Mouse (Mus musculus) kidney, postnatal 0 days (tissue): ENCODE results near the gene Ctf2. TPM values are rescaled to one million over a fixed set of nuclear protein-coding genes. Genes with fewer than 3 reads are reported as not detected.
A peak's percentile ranks its signal among the peaks of the same experiment; 100 is the strongest.
"Not testable (repeated sequence)": the region's sequence is repeated elsewhere in the genome, so short reads cannot be mapped to it uniquely, and the experiment has no call there.

Experiments
- ATAC-seq: fragments of 200-750 bp; cut with Nextera tagmentation; replicated peaks from 2 replicates; pipeline ENCODE4 v1.8.0; 2017; ENCODE audit warnings: low read depth, moderate number of reproducible peaks, moderate TSS enrichment, moderate library complexity; ENCODE audit not compliant: low FRiP score
- DNase-seq: peaks from one replicate; pipeline ENCODE4 v3.0.0-alpha.2; 2016; ENCODE audit warnings: low spot score
- H3K27ac ChIP-seq: fragments of 300-500 bp; sonication (generic); 2 replicates; pipeline ENCODE4 v1.5.1; 2014; ENCODE audit warnings: mild to moderate bottlenecking
- H3K27me3 ChIP-seq: fragments of 300-500 bp; sonication (generic); 2 replicates; pipeline ENCODE4 v1.6.1; 2014; ENCODE audit warnings: low read length, mixed read lengths; ENCODE audit not compliant: insufficient read depth
- H3K36me3 ChIP-seq: fragments of 300-500 bp; sonication (generic); 2 replicates; pipeline ENCODE4 v1.6.1; 2014; ENCODE audit warnings: low read length, mixed read lengths; ENCODE audit not compliant: insufficient read depth
- H3K4me1 ChIP-seq: fragments of 300-500 bp; sonication (generic); replicated peaks from 2 replicates; pipeline ENCODE4 v1.6.1; 2014; ENCODE audit warnings: antibody characterized with exemption, low read length, mixed read lengths; ENCODE audit not compliant: insufficient read depth
- H3K4me2 ChIP-seq: fragments of 300-500 bp; sonication (generic); 2 replicates; pipeline ENCODE4 v1.6.1; 2014; ENCODE audit warnings: mild to moderate bottlenecking, low read length, moderate library complexity, mixed read lengths
- H3K4me3 ChIP-seq: fragments of 300-500 bp; sonication (generic); replicated peaks from 2 replicates; pipeline ENCODE4 v1.5.1; 2014; ENCODE audit warnings: low read depth, low read length
- H3K9ac ChIP-seq: fragments of 300-500 bp; sonication (generic); 2 replicates; pipeline ENCODE4 v1.6.1; 2014; ENCODE audit warnings: low read depth, low read length
- H3K9me3 ChIP-seq: fragments of 300-500 bp; sonication (generic); replicated peaks from 2 replicates; pipeline ENCODE4 v1.6.1; 2016; ENCODE audit warnings: low read length, inconsistent platforms, mixed read lengths
- CTCF ChIP-seq: IDR thresholded peaks from 2 replicates; pipeline ENCODE4 v1.5.1; 2016; ENCODE audit warnings: antibody characterized with exemption, low read depth, mild to moderate bottlenecking, moderate library complexity
- WGBS: fragments of 180-500 bp; shearing (Covaris S2); extraction: QIAGEN DNeasy Blood & Tissue Kit; methylation state at CpG from one replicate; pipeline ENCODE4 v1.1.7; 2014; 5-methylcytosine and 5-hydroxymethylcytosine counted together
- polyA plus RNA-seq: library from polyadenylated mRNA; unstranded; fragments of >200 nt; fragmentation: Nextera tagmentation; extraction: Ambion mirVana; gene quantifications from 2 replicates; pipeline ENCODE4 v1.2.1, GENCODE M21; 2015

Gene Ctf2
- polyA plus RNA-seq, 1 experiment from 2014 or later, result not detected

GRCm38 (mm10) chr7:127704598-127704997, 27.4 kb downstream of the Ctf2 start:
- H3K9ac ChIP-seq, result no peak overlapping the region
- no peaks in the 10 kb centered on the region for H3K9me3 ChIP-seq
- H3K36me3 ChIP-seq, result peaks cover 23% of the 10 kb centered on the region
- H3K27me3 ChIP-seq, result no peaks in the 10 kb centered on the region
- H3K27ac ChIP-seq, result peak overlapping the region; percentile 68
- ATAC-seq (no peak), DNase-seq (no peak)
- H3K4me2 ChIP-seq, result no peak overlapping the region
- 81% methylated on average over 6 of the region's 6 CpGs for WGBS
- H3K4me1 ChIP-seq, result peaks cover 9% of the 10 kb centered on the region; the same call in 1 of the 2 replicates
- TF ChIP-seq CTCF, result no peak
- H3K4me3 ChIP-seq, result no peak overlapping the region

- TF ChIP-seq CTCF, result no peak
- H3K4me2 ChIP-seq, result no peak overlapping the region
- H3K9ac ChIP-seq, result 0 out of 2 replicates have a peak overlapping the region, but pooled peaks have one; percentile 2
- H3K9me3 ChIP-seq, result no peaks in the 10 kb centered on the region
- no peaks in the 10 kb centered on the region for H3K27me3 ChIP-seq
- WGBS, result 80% methylated on average over 8 of the region's 8 CpGs
- ATAC-seq, result no peak
- H3K27ac ChIP-seq, result peak overlapping the region; percentile 68
- DNase-seq, result no peak
- H3K4me3 ChIP-seq, result no peak overlapping the region
- peaks cover 23% of the 10 kb centered on the region for H3K36me3 ChIP-seq
- H3K4me1 ChIP-seq, result peaks cover 9% of the 10 kb centered on the region; the same call in 1 of the 2 replicates
Observed at GRCm38 (mm10) chr7:127703561-127704178, 28.3 kb downstream of the Ctf2 start.

- ATAC-seq, result no peak
- H3K9ac ChIP-seq, result no peak overlapping the region
- H3K4me3 ChIP-seq, result no peak overlapping the region
- peaks cover 16% of the 10 kb centered on the region for H3K36me3 ChIP-seq
- 62% methylated on average over 3 of the region's 3 CpGs for WGBS
- H3K9me3 ChIP-seq, result no peaks in the 10 kb centered on the region
- no peaks in the 10 kb centered on the region; the same call in 1 of the 2 replicates for H3K4me1 ChIP-seq
- DNase-seq, result no peak
- no peak overlapping the region for H3K27ac ChIP-seq
- H3K4me2 ChIP-seq, result no peak overlapping the region
- no peak for TF ChIP-seq CTCF
- H3K27me3 ChIP-seq, result no peaks in the 10 kb centered on the region
Observed at GRCm38 (mm10) chr7:127700712-127701331, 31.1 kb downstream of the Ctf2 start.

GRCm38 (mm10) chr7:127698986-127699385, 33.0 kb downstream of the Ctf2 start:
- no peak overlapping the region for H3K4me2 ChIP-seq
- 79% methylated on average over 6 of the region's 6 CpGs for WGBS
- H3K36me3 ChIP-seq, result 0 out of 2 replicates have a peak, but pooled peaks cover 10% of the 10 kb centered on the region

GRCm38 (mm10) chr7:127693730-127694129, 38.2 kb downstream of the Ctf2 start:
- not testable (repeated sequence) for H3K4me3 ChIP-seq, H3K9ac ChIP-seq, ATAC-seq, DNase-seq, H3K4me2 ChIP-seq, H3K4me1 ChIP-seq, H3K9me3 ChIP-seq, H3K27ac ChIP-seq, H3K27me3 ChIP-seq, H3K36me3 ChIP-seq
- WGBS, result 89% methylated on average over 7 of the region's 7 CpGs

More at GRCm38 (mm10) chr7:127698986-127699385, 33.0 kb downstream of the Ctf2 start:
- Histone ChIP-seq H3K9ac (no peak overlapping the region), H3K4me1 (no peaks in the 10 kb centered on the region; the same call in 1 of the 2 replicates), H3K27me3 (no peaks in the 10 kb centered on the region), H3K27ac (no peak overlapping the region), H3K9me3 (no peaks in the 10 kb centered on the region), H3K4me3 (no peak overlapping the region)
- no peak for DNase-seq
- no peak for TF ChIP-seq CTCF
- ATAC-seq, result no peak

- Histone ChIP-seq H3K27ac (no peak overlapping the region), H3K9me3 (no peaks in the 10 kb centered on the region), H3K4me1 (0 out of 2 replicates have a peak, but pooled peaks cover 4% of the 10 kb centered on the region), H3K36me3 (0 out of 2 replicates have a peak, but pooled peaks cover 3% of the 10 kb centered on the region), H3K4me2 (no peak overlapping the region), H3K4me3 (no peak overlapping the region), H3K27me3 (no peaks in the 10 kb centered on the region), H3K9ac (no peak overlapping the region)
- ATAC-seq (no peak), DNase-seq (no peak)
- WGBS, result 96% methylated on average over 8 of the region's 8 CpGs
- no peak for TF ChIP-seq CTCF
Observed at GRCm38 (mm10) chr7:127693290-127693689, 38.7 kb downstream of the Ctf2 start.
